Mouse (Mus musculus): Measurements from ENCODE around the gene Tmem183a.

GRCm38 (mm10) chr1:134335924-134336810 is 25.6 kb downstream of the Tmem183a start:
- TF ChIP-seq CTCF (IDR thresholded peaks at IDR 0.05; ENCODE audit: control insufficient read depth, insufficient read depth, insufficient read length) (no peak), MYOD1 (IDR thresholded peaks at IDR 0.05; ENCODE audit: control insufficient read depth, insufficient read length, low read depth) (no peak), MYOG (IDR thresholded peaks at IDR 0.05; ENCODE audit: control insufficient read depth, extremely low read depth, insufficient read length) (no peak)

Data from C2C12 (cell line).